Mouse (Mus musculus): ENCODE measurements around the gene Grin2b. TPM values are rescaled to one million over a fixed set of nuclear protein-coding genes. Genes with fewer than 3 reads are reported as not detected.
A peak's percentile ranks its signal among the peaks of the same experiment; 100 is the strongest.

Grin2b gene
- polyA plus RNA-seq (2015; fragmentation: Nextera tagmentation; extraction: Ambion mirVana), result 88.2 and 92.1 TPM in 2 replicates

DNA sequence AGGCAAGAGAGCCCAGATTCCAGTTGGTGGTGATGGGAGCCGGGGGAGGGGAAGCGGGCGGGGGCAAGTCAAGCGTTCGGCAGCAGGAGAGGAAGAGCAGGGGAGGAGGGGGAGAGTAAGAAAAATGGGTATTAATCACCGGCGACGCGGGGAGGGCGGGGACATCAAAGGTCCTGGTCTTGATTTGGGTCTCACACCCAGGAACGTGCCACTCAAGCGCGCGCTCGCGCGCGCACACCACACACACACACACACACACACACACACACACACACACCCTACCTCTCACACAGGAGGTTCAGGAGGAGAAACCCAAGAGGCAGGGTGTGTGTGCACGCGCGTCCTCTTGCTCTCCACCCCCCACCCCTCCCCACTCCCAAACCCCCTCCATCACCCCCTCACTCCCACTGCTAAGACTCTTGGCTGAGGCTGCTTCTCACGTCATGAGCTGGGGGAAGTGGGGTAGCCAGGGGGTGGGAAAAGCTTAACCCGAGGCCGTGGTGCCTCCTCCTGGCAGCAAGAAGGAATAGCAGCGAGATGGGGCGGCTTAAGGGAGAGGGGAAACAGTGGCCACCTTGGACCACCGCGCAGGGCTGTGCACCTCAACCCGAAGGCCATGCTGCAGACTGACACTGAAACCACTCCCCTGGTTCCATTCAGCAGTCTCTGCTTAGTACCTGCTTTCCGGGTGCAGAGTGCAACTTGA lies at the start of gene Grin2b:
Gene Grin2b, minus strand, starts transcription at position 321 of the 706 bp plus-strand sequence.
- Histone ChIP-seq H3K27ac (replicated peaks) (peak within 1 kb of the TSS; percentile 95), H3K4me1 (peaks cover 15% of the 10 kb centered on the region), H3K9me3 (no peaks in the 10 kb centered on the region), H3K36me3 (no peaks in the 10 kb centered on the region), H3K4me2 (replicated peaks) (peak within 1 kb of the TSS; percentile 87), H3K4me3 (peak within 1 kb of the TSS; percentile 76), H3K9ac (replicated peaks) (peak within 1 kb of the TSS; percentile 72), H3K27me3 (no peaks in the 10 kb centered on the region)
- 2% methylated on average over 12 of the region's 30 CpGs for WGBS
- ATAC-seq (replicated peaks), result peak; percentile 85

DNA sequence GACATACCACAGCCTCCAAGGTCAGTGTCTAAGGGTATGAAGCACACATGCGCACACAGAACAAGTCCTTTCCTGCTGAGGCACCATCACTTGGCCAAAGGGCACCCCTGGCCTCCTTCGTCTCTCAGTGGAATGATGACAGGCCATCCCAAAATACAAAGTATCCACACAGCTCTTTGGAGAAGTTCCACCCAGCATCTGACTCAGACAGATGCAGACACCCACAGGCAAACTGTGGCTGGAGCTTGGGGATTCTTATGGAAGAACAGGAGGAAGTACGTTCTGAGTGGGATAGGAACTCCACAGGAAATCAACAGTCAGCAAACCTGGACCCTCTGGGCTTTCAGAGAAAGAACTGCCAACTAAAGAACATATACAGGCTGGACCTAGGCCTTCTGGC lies 48.6 kb upstream of the Grin2b start:
- H3K27ac ChIP-seq (replicated peaks), result no peak overlapping the region
- H3K4me3 ChIP-seq, result no peak overlapping the region

DNA sequence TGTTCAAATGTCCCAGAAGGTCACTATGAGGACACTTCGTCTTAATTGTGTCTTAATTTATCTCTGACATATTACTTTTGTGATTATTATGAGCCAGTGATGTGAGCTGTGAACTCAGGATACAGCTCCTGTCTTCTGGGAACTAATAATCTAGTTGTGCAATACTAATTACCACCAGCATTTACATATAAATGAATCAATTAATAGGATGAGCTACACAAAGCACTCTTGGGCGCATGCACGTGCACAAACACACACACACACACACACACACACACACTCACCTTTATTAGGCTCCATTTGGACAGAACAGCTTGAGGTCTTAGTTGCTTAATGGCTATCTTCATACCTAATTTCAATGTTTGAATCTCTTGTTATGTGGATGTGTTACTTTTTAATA lies 37.1 kb upstream of the Grin2b start:
- no peak overlapping the region for H3K4me2 ChIP-seq (replicated peaks)
- no peak overlapping the region for H3K4me3 ChIP-seq
- H3K9me3 ChIP-seq, result no peaks in the 10 kb centered on the region
- no peaks in the 10 kb centered on the region for H3K27me3 ChIP-seq
- 52% methylated on average over 3 of the region's 3 CpGs for WGBS
- no peak for ATAC-seq (replicated peaks)
- H3K36me3 ChIP-seq, result no peaks in the 10 kb centered on the region
- no peak overlapping the region for H3K9ac ChIP-seq (replicated peaks)
- H3K27ac ChIP-seq (replicated peaks), result no peak overlapping the region
- H3K4me1 ChIP-seq, result no peaks in the 10 kb centered on the region

More for the DNA sequence above, 48.6 kb upstream of the Grin2b start:
- H3K9ac ChIP-seq (replicated peaks), result no peak overlapping the region
- H3K36me3 ChIP-seq, result no peaks in the 10 kb centered on the region
- no peaks in the 10 kb centered on the region for H3K27me3 ChIP-seq
- H3K9me3 ChIP-seq, result no peaks in the 10 kb centered on the region
- no peak overlapping the region for H3K4me2 ChIP-seq (replicated peaks)
- ATAC-seq (replicated peaks), result no peak
- WGBS, result 95% methylated on average over 3 of the region's 3 CpGs
- H3K4me1 ChIP-seq, result no peaks in the 10 kb centered on the region

DNA sequence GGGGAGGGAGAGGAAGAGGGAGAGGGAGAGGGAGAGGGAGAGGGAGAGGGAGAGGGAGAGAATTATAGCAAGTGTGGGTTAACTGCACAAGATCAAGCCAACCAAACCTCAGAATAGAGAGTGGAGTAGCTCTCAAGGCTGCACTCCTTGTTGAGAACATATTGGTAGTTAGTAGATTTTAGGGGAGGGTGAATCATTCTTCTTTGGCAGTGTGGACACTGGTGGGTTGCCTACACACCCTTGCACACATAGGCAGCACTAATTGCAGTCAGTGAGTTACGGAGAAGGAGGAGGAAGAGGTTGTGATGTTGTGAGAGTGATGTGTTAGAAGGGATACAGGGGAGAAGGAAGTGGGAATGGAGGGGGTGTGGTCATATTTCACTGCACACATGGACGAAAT lies 26.5 kb upstream of the Grin2b start:
- H3K9ac ChIP-seq (replicated peaks), result no peak overlapping the region
- WGBS, result 91% methylated on average over 2 of the region's 2 CpGs
- H3K36me3 ChIP-seq, result no peaks in the 10 kb centered on the region
- H3K9me3 ChIP-seq, result no peaks in the 10 kb centered on the region
- no peaks in the 10 kb centered on the region for H3K4me1 ChIP-seq
- no peaks in the 10 kb centered on the region for H3K27me3 ChIP-seq
- no peak overlapping the region for H3K4me3 ChIP-seq
- H3K27ac ChIP-seq (replicated peaks), result no peak overlapping the region
- no peak overlapping the region for H3K4me2 ChIP-seq (replicated peaks)
- ATAC-seq (replicated peaks), result no peak

DNA sequence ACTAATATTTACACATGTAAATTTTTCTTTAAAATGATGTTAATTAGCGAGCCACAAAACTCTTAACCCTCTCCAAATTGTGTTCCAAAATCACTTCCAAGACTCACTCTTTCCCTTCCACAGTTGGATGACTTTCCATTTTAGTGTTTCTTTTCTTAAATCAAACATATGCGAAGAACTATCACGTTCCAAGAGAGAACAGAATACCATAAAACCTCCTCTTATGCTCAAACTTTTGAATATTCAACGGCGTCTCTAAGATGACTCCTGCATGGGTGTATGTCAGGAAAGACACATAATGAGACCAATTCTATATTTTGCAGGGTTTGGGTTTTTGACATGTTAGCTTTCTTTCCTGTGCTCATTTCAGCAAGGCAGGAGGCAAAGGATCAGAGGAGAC lies 21.3 kb upstream of the Grin2b start:
- no peak for ATAC-seq (replicated peaks)
- Histone ChIP-seq H3K4me2 (replicated peaks) (no peak overlapping the region), H3K9ac (replicated peaks) (no peak overlapping the region), H3K9me3 (no peaks in the 10 kb centered on the region), H3K4me1 (no peaks in the 10 kb centered on the region), H3K36me3 (no peaks in the 10 kb centered on the region), H3K27ac (replicated peaks) (0 out of 2 replicates have a peak overlapping the region, but pooled peaks have one; percentile 24), H3K4me3 (no peak overlapping the region), H3K27me3 (no peaks in the 10 kb centered on the region)
- 78% methylated on average over 5 of the region's 5 CpGs for WGBS

DNA sequence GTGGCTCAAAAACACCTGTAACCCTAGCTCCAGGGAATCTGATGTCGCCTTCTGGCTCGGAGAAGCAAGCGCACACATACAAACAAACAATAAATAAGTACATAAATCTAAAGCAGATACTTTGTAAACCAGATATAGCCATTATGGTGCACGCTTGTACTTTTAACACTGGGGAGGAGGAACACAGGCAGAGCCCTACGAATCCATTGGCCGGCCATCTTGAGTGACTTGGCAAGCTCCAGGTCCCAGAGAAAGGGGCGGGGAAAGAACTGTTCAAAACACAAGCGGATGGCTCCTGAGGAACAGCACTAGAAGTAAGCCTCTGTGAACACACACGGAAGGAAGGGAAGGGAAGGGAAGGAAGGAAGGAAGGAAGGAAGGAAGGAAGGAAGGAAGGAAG lies 4.8 kb upstream of the Grin2b start:
- H3K27me3 ChIP-seq, result no peaks in the 10 kb centered on the region
- H3K9ac ChIP-seq (replicated peaks), result no peak overlapping the region
- H3K36me3 ChIP-seq, result no peaks in the 10 kb centered on the region
- WGBS, result 84% methylated on average over 9 of the region's 9 CpGs
- no peaks in the 10 kb centered on the region for H3K4me1 ChIP-seq
- no peak overlapping the region for H3K4me2 ChIP-seq (replicated peaks)
- no peak overlapping the region for H3K27ac ChIP-seq (replicated peaks)
- no peak for ATAC-seq (replicated peaks)
- no peaks in the 10 kb centered on the region for H3K9me3 ChIP-seq
- H3K4me3 ChIP-seq, result no peak overlapping the region

DNA sequence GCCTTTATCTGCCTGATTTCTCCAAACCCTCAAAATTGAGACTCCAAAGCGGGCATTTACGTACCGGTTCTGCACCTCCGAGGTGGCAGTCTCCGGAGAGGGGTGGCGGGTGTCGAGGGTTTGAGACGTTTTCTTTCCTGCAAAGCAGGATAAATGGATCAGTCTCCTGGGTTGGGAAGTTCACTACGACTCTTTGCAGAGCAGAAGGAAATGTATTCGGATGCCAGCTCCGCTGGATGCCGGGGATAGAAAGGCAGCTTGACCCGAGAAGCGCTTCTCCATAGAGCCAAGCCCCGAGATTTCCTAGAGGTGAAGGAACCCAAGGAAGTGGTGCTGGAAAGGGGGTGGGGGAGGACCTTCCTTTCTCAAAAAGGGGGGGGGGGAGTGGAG lies 515 bp downstream of the Grin2b start:
- peaks cover 19% of the 10 kb centered on the region for H3K4me1 ChIP-seq
- ATAC-seq (replicated peaks), result no peak; the same call in 1 of the 2 replicates
- H3K4me3 ChIP-seq, result peak overlapping the region; percentile 76
- H3K4me2 ChIP-seq (replicated peaks), result peak overlapping the region; percentile 87
- H3K9me3 ChIP-seq, result no peaks in the 10 kb centered on the region
- peak overlapping the region; percentile 72 for H3K9ac ChIP-seq (replicated peaks)
- H3K36me3 ChIP-seq, result no peaks in the 10 kb centered on the region
- under 1% methylated on average over 15 of the region's 15 CpGs for WGBS
- peak overlapping the region; percentile 95 for H3K27ac ChIP-seq (replicated peaks)
- H3K27me3 ChIP-seq, result no peaks in the 10 kb centered on the region

DNA sequence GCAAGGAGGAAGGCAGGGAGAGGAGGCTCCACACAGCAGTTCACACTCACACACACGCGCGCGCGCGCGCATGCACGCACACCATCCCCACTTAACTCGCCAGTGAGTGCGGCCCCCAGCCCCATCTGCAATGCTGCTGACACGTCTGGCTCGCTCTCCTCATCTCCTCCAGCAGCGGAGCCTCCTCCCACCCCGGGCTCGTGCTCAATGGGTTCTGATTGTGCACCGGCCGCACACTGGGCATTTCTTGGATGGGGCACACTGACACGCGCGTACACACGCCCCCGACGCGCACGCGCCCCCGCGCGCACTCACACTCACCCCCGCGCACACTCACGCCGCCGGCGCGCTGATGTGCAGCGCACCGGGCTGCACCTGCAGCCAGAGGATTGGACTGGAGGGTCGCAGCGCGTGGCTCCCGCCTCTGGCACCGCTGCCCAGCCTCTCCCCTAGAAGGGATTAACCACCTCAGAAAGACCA lies 1.1 kb downstream of the Grin2b start:
- no peaks in the 10 kb centered on the region for H3K9me3 ChIP-seq
- peak overlapping the region; percentile 95 for H3K27ac ChIP-seq (replicated peaks)
- peak overlapping the region; percentile 87 for H3K4me2 ChIP-seq (replicated peaks)
- ATAC-seq (replicated peaks), result peak; percentile 81
- peaks cover 24% of the 10 kb centered on the region for H3K4me1 ChIP-seq
- peak overlapping the region; percentile 72 for H3K9ac ChIP-seq (replicated peaks)
- peak overlapping the region; percentile 76 for H3K4me3 ChIP-seq
- under 1% methylated on average over 43 of the region's 43 CpGs for WGBS
- no peaks in the 10 kb centered on the region for H3K36me3 ChIP-seq
- no peaks in the 10 kb centered on the region for H3K27me3 ChIP-seq

DNA sequence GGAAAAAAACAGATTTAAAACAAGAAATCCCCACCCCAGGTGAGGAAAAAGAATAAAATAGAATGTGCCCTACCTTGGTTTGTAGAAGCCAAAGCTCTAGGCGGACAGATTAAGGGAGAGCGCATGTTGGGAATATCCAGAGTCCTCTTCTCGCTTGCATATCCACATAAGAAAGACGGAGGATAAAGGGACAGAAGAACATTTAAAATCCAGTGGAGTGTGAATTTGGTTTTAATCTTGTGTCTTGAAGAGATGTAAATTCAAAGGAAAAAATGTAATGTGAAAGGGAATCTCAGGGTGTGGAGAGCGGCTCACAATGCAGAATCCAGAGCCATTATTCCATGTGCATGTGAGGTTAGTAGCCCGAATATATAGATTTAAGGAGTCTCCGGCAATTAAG lies 2.0 kb downstream of the Grin2b start:
- no peak for ATAC-seq (replicated peaks)
- peak overlapping the region; percentile 95 for H3K27ac ChIP-seq (replicated peaks)
- WGBS, result 13% methylated on average over 7 of the region's 7 CpGs
- no peaks in the 10 kb centered on the region for H3K9me3 ChIP-seq
- H3K4me1 ChIP-seq, result peaks cover 33% of the 10 kb centered on the region
- H3K36me3 ChIP-seq, result no peaks in the 10 kb centered on the region
- peak overlapping the region; percentile 76 for H3K4me3 ChIP-seq
- no peaks in the 10 kb centered on the region for H3K27me3 ChIP-seq
- H3K4me2 ChIP-seq (replicated peaks), result peak overlapping the region; percentile 87
- peak overlapping the region; percentile 72 for H3K9ac ChIP-seq (replicated peaks)

DNA sequence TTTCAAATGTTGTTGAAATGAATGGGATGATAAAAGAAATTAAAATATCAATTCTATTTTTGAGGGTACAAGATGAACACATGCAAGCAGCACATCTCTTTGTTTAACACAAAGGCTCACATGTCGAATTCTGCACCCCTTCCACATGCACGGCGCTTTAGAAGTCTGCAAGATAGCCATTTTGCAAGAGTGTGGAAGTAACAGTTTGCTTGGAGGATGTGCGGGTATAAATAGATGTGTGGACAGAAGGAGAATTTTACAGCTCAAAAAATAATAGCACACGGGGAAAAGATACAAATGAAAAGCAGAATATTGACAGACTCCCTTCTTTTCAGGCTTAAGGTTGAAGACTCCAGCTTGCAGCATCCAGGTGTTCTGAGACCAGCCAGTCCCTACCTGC lies 2.9 kb downstream of the Grin2b start:
- Histone ChIP-seq H3K4me1 (peaks cover 39% of the 10 kb centered on the region), H3K27ac (replicated peaks) (peak overlapping the region; percentile 95), H3K27me3 (no peaks in the 10 kb centered on the region), H3K4me2 (replicated peaks) (peak overlapping the region; percentile 87), H3K4me3 (peak overlapping the region; percentile 76), H3K36me3 (no peaks in the 10 kb centered on the region), H3K9ac (replicated peaks) (peak overlapping the region; percentile 72), H3K9me3 (no peaks in the 10 kb centered on the region)
- WGBS, result 74% methylated on average over 5 of the region's 5 CpGs
- no peak for ATAC-seq (replicated peaks)

DNA sequence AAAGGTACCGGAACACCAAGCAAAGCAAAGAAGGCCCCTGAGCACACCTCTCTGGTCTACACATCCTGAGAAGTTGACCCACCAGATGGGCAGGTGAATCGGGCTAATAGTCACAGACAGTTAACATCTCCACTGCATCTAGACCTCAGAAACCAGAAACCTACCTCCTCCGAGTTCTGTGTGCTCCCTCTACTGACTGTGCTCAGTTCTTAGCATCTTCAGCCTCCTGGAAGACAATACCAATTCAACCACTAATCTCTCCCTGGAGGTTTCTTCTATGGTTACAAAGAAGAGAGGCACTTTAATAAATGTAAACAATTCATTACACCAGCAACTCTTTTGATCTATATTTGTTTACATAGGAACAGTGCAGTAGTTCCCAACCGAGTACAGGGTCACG lies 6.0 kb downstream of the Grin2b start:
- no peak overlapping the region for H3K27ac ChIP-seq (replicated peaks)
- no peaks in the 10 kb centered on the region for H3K27me3 ChIP-seq
- H3K4me2 ChIP-seq (replicated peaks), result peak overlapping the region; percentile 87
- peak overlapping the region; percentile 76 for H3K4me3 ChIP-seq
- H3K4me1 ChIP-seq, result peaks cover 65% of the 10 kb centered on the region
- WGBS, result 72% methylated on average over 5 of the region's 5 CpGs
- no peak overlapping the region for H3K9ac ChIP-seq (replicated peaks)
- no peak for ATAC-seq (replicated peaks)
- no peaks in the 10 kb centered on the region for H3K9me3 ChIP-seq
- no peaks in the 10 kb centered on the region for H3K36me3 ChIP-seq

DNA sequence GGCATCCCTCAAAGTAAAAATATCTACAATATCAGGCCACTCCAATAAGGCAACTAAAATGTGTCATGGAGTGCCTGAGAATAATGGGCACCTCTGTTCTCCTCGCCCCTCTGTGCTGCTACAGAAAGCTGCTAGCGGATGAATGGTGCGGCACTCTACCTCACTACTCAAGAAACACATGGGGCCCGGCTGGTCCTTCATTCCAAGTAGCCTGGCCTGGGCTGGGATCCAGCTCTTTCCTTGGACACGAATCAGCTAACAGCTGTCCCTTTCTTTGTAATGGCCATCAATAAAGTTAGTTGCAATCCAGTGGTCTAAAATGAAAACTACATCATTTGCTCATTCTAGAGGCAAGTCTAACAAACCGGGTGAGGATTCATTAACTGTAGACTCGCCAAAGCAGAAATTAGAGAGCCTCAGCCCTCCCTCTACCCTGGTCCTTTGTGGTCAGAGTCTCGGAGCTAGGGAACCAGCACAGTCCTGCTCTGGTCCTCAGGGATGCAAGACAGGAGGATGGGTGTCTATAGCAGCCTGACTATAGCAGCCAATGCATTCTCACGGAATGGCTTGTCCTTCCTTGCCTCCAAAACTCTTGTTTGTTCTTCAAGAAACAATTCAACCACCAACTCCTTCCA lies 7.8 kb downstream of the Grin2b start:
- H3K4me1 ChIP-seq, result peaks cover 77% of the 10 kb centered on the region
- H3K4me3 ChIP-seq, result peak overlapping the region; percentile 27

More for the DNA sequence above, 7.8 kb downstream of the Grin2b start:
- Histone ChIP-seq H3K27ac (replicated peaks) (peak overlapping the region; percentile 38; the same call in 1 of the 2 replicates), H3K27me3 (no peaks in the 10 kb centered on the region), H3K9me3 (no peaks in the 10 kb centered on the region), H3K9ac (replicated peaks) (no peak overlapping the region), H3K36me3 (no peaks in the 10 kb centered on the region), H3K4me2 (replicated peaks) (peak overlapping the region; percentile 42)
- peak; percentile 83 for ATAC-seq (replicated peaks)
- 24% methylated on average over 9 of the region's 9 CpGs for WGBS

Data from forebrain, embryonic 15.5 days (tissue).